Mouse (Mus musculus) adrenal gland (tissue): ENCODE results near the gene Aarsd1.
"Not testable (repeated sequence)": the region's sequence is repeated elsewhere in the genome, so short reads cannot be mapped to it uniquely, and the experiment has no call there.

Experiments used
- intact Hi-C: fragments of 180-260 bp; cut with DNase I; formaldehyde crosslinking; loops from one replicate; pipeline ENCODE4 v1.15.1; 2025
- microRNA-seq, 2 experiments: library from miRNA; unstranded; fragments of <30 nt; microRNA quantifications; one replicate each; pipeline ENCODE4; 2019

Gene Aarsd1

GRCm38 (mm10) chr11:101395110-101395509, 22.3 kb downstream of the Aarsd1 start:
- intact Hi-C loops: loop anchor here (1.0 to 10.0 kb wide), 3 partner anchors 72 to 190 kb away; no protein-coding TSS in a partner anchor

DNA sequence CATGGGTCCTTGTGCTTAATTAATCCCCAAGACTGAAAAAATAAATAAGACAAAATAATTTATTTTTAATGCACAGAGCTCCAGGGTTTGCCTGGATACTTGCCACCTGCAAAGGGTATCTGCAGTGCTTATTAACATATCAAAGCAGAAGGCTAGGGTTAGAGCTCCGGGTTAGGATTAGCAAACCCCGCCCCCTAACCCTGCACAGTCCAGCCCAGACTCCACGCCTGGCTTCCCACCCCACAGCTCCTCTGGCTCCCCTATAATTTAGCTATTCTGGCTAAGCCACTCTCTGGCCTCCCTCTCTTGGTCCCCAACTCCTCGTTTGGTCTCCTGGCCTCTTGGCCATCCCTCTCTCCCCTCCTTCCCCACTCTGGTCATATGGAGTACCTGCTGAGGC, 35.6 kb downstream of the Aarsd1 start:
- intact Hi-C loops: no loop called here

GRCm38 (mm10) chr11:101378926-101379325, 38.5 kb downstream of the Aarsd1 start:
- intact Hi-C loops: no loop called here

- intact Hi-C loops: not testable (repeated sequence)
Measured at GRCm38 (mm10) chr11:101378196-101378595, 39.2 kb downstream of the Aarsd1 start.

GRCm38 (mm10) chr11:101374421-101374938, 42.9 kb downstream of the Aarsd1 start:
- intact Hi-C loops: no loop called here

- intact Hi-C loops: no loop called here
Measured at GRCm38 (mm10) chr11:101370141-101370540, 47.3 kb downstream of the Aarsd1 start.

- intact Hi-C loops: no loop called here
Measured at GRCm38 (mm10) chr11:101367326-101367935, 50.0 kb downstream of the Aarsd1 start, which contains the start of gene G6pc. G6pc (plus strand) TSS chr11:101367561.

DNA sequence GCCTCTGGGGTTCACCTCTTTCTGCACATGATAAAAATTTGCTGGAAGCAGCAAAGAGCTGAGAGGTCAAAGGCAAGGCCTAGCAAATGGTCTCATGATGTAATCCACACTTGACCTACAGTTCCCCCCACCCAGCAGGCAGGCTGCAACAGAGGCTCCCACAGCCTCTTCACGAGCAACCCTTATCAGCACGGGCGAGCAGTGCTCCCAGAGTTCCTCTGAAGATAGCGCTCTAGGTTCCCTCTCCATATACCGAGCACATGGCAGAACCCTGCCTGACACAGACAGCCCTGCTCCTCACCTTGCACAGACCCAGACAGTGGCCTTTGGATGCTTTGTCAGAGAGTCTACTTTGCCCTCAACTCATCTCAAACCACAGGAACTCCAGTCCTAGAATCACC, 52.9 kb downstream of the Aarsd1 start:
- intact Hi-C loops: no loop called here

- intact Hi-C loops: no loop called here
Measured at GRCm38 (mm10) chr11:101360651-101361113, 56.7 kb downstream of the Aarsd1 start.

GRCm38 (mm10) chr11:101359776-101360175, 57.6 kb downstream of the Aarsd1 start:
- intact Hi-C loops: no loop called here

GRCm38 (mm10) chr11:101357505-101358182, 59.8 kb downstream of the Aarsd1 start:
- intact Hi-C loops: no loop called here

Small RNAs within 50 kb of the gene (microRNA-seq; reads per million reads assigned to microRNA genes)
- 0.11 to 0.62 reads per million in 2 experiments for gene Mir6929
